Comparison of ENCODE assay signal across 19 mouse cellular contexts in genomic region chr12:110045770-110046330, GRCm38 (mm10).
DNase-seq lines count a peak whose midpoint lies in the region; ATAC-seq lines count a peak whose summit lies in the region.
"Had no signal": no experiment of that assay in that cellular context is flagged by ENCODE, and none has a peak within 500 bp of the region (broad histone marks: within the 10 kb centered on the region; RNA-seq: fewer than 3 reads in every experiment).

No protein-coding gene starts in this region.

- peak; percentile 27 to 55 for DNase-seq in cerebellum, postnatal 10 days
- no peak for DNase-seq in cerebellum, postnatal 25 days
- DNase-seq in midbrain, embryonic 11.5 days (ENCODE audit: low spot score, missing footprints), result no peak
- no peak for DNase-seq in urinary bladder, adult 2 months (ENCODE audit: low spot score)
- DNase-seq: adrenal gland, adult 8-10 months; cerebellum, adult 18-20 months; gastrocnemius, postnatal 10 days; heart, postnatal 4 days; kidney, postnatal 25 days; liver, embryonic 13.5 days; lung, adult 2 months; thymus, postnatal 14 days had no signal

- no peak overlapping the region for H3K27ac ChIP-seq in hindbrain, embryonic 13.5 days
- H3K27ac ChIP-seq in hindbrain, embryonic 12.5 days, result no peak overlapping the region
- H3K27ac ChIP-seq in midbrain, embryonic 16.5 days (ENCODE audit: low read length), result no peak overlapping the region
- no peak overlapping the region for H3K27ac ChIP-seq in midbrain, embryonic 11.5 days (ENCODE audit: low read depth, low read length)
- H3K27ac ChIP-seq: forebrain, embryonic 12.5 days; heart, embryonic 10.5 days; intestine, embryonic 15.5 days; liver, embryonic 13.5 days had no signal

- H3K4me1 ChIP-seq in hindbrain, embryonic 13.5 days (replicated peaks), result no peaks in the 10 kb centered on the region
- no peaks in the 10 kb centered on the region for H3K4me1 ChIP-seq in hindbrain, embryonic 12.5 days
- H3K4me1 ChIP-seq in midbrain, embryonic 16.5 days (ENCODE audit: control insufficient read depth, insufficient read depth, low read length), result no peaks in the 10 kb centered on the region
- H3K4me1 ChIP-seq in midbrain, embryonic 11.5 days (ENCODE audit: control insufficient read depth, insufficient read depth, low read length), result no peaks in the 10 kb centered on the region
- H3K4me1 ChIP-seq: liver, embryonic 13.5 days had no signal

- no peak overlapping the region for H3K4me3 ChIP-seq in hindbrain, embryonic 13.5 days
- no peak overlapping the region for H3K4me3 ChIP-seq in hindbrain, embryonic 12.5 days
- H3K4me3 ChIP-seq in midbrain, embryonic 16.5 days (ENCODE audit: low read depth, low read length), result no peak overlapping the region
- no peak overlapping the region for H3K4me3 ChIP-seq in midbrain, embryonic 11.5 days (ENCODE audit: low read depth, low read length)
- H3K4me3 ChIP-seq: forebrain, embryonic 12.5 days; heart, embryonic 10.5 days; intestine, embryonic 15.5 days; liver, embryonic 13.5 days had no signal

- no peaks in the 10 kb centered on the region for H3K9me3 ChIP-seq in hindbrain, embryonic 13.5 days
- H3K9me3 ChIP-seq in hindbrain, embryonic 12.5 days (replicated peaks), result no peaks in the 10 kb centered on the region
- H3K9me3 ChIP-seq in midbrain, embryonic 16.5 days (replicated peaks; ENCODE audit: control insufficient read depth, low read length, poor library complexity, severe bottlenecking), result no peaks in the 10 kb centered on the region
- H3K9me3 ChIP-seq in midbrain, embryonic 11.5 days (ENCODE audit: control insufficient read depth, low read length), result no peaks in the 10 kb centered on the region
- H3K9me3 ChIP-seq: forebrain, embryonic 12.5 days; heart, embryonic 10.5 days; intestine, embryonic 15.5 days; liver, embryonic 13.5 days had no signal

- no peak overlapping the region for H3K4me2 ChIP-seq in hindbrain, embryonic 13.5 days
- H3K4me2 ChIP-seq in hindbrain, embryonic 12.5 days (replicated peaks), result no peak overlapping the region
- H3K4me2 ChIP-seq in midbrain, embryonic 16.5 days (ENCODE audit: low read length), result no peak overlapping the region
- no peak overlapping the region for H3K4me2 ChIP-seq in midbrain, embryonic 11.5 days
- H3K4me2 ChIP-seq: forebrain, embryonic 12.5 days; intestine, embryonic 15.5 days; liver, embryonic 13.5 days had no signal

- WGBS in hindbrain, embryonic 13.5 days, result 63% methylated on average over 17 of the region's 17 CpGs
- 66% methylated on average over 17 of the region's 17 CpGs for WGBS in hindbrain, embryonic 12.5 days
- WGBS in midbrain, embryonic 16.5 days, result 68% methylated on average over 17 of the region's 17 CpGs
- WGBS in midbrain, embryonic 11.5 days, result 73% methylated on average over 17 of the region's 17 CpGs

- no peaks in the 10 kb centered on the region for H3K27me3 ChIP-seq in hindbrain, embryonic 13.5 days
- H3K27me3 ChIP-seq in hindbrain, embryonic 12.5 days, result 0 out of 2 replicates have a peak, but pooled peaks cover 5% of the 10 kb centered on the region
- H3K27me3 ChIP-seq in midbrain, embryonic 16.5 days (ENCODE audit: control insufficient read depth, insufficient read depth, low read depth, low read length), result no peaks in the 10 kb centered on the region
- H3K27me3 ChIP-seq in midbrain, embryonic 11.5 days (ENCODE audit: control insufficient read depth, insufficient read depth, low read length), result no peaks in the 10 kb centered on the region
- H3K27me3 ChIP-seq: forebrain, embryonic 12.5 days; intestine, embryonic 15.5 days; liver, embryonic 13.5 days had no signal

- no peaks in the 10 kb centered on the region for H3K36me3 ChIP-seq in hindbrain, embryonic 13.5 days
- H3K36me3 ChIP-seq in hindbrain, embryonic 12.5 days, result no peaks in the 10 kb centered on the region
- no peaks in the 10 kb centered on the region for H3K36me3 ChIP-seq in midbrain, embryonic 16.5 days (ENCODE audit: control insufficient read depth, insufficient read depth, low read length)
- H3K36me3 ChIP-seq in midbrain, embryonic 11.5 days (ENCODE audit: control insufficient read depth, insufficient read depth, low read length), result no peaks in the 10 kb centered on the region
- H3K36me3 ChIP-seq: forebrain, embryonic 12.5 days; heart, embryonic 10.5 days; intestine, embryonic 15.5 days; liver, embryonic 13.5 days had no signal

- peak; percentile 57; the same call in 1 of the 2 replicates for ATAC-seq in hindbrain, embryonic 13.5 days (ENCODE audit: low FRiP score)
- ATAC-seq in hindbrain, embryonic 12.5 days (ENCODE audit: low FRiP score), result no peak
- ATAC-seq in midbrain, embryonic 16.5 days, result peak; percentile 56; the same call in 1 of the 2 replicates
- ATAC-seq in midbrain, embryonic 11.5 days (ENCODE audit: low FRiP score), result no peak
- ATAC-seq: activated CD4-positive, CD25-positive, alpha-beta regulatory T cell, adult 4 months; intestine, embryonic 15.5 days had no signal

- H3K9ac ChIP-seq in hindbrain, embryonic 13.5 days, result no peak overlapping the region
- H3K9ac ChIP-seq in hindbrain, embryonic 12.5 days, result no peak overlapping the region
- no peak overlapping the region for H3K9ac ChIP-seq in midbrain, embryonic 16.5 days (ENCODE audit: low read depth, low read length)
- H3K9ac ChIP-seq in midbrain, embryonic 11.5 days (ENCODE audit: low read length), result no peak overlapping the region
- H3K9ac ChIP-seq: forebrain, embryonic 12.5 days; intestine, embryonic 15.5 days; liver, embryonic 13.5 days had no signal

Comparison
In these comparisons a context has a peak if more than half of its experiments do, and no peak if none do; other contexts are left out.
1. DNase-seq: peak in cerebellum, postnatal 10 days (2 of 2); none in cerebellum, postnatal 25 days (0 of 2), midbrain, embryonic 11.5 days (single experiment) and urinary bladder, adult 2 months (single experiment).
2. ATAC-seq: peak in hindbrain, embryonic 13.5 days (single experiment) and midbrain, embryonic 16.5 days (single experiment); none in hindbrain, embryonic 12.5 days (single experiment) and midbrain, embryonic 11.5 days (single experiment).